Mouse (Mus musculus) right cerebral cortex, postnatal 14 days (tissue): ENCODE measurements at regions not wholly inside any gene's neighbourhood (a gene's known extent, or its start where the extent isn't known, plus 50 kb on each side); places are given as distances from the start of the nearest gene placed in this dataset.

Experiments
- DNase-seq: peaks from one replicate; pipeline ENCODE4 v3.0.0; 2022

- DNase-seq = no peak
Observed at GRCm38 (mm10) chr13:116795041-116795440, 230.3 kb downstream of the Parp8 start.

DNA sequence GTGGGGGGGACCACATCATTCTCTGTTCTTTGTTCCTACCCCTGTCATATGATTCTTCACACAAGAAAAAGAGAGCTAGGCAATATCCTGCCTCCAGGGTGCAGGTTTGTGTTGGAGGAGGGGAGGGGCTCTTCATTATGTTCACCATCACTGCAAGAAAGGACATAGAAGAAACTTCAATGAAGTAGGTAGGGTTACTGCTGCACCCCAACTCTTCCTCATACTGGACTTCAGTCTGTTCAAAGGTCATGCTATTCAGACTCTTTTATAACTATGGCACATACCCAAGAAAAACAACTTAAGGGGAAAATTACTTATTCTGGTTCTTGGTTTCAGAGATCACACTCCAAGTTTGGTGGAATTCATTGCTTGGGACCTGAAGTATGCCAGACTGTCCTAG is 243.7 kb downstream of the Parp8 start:
- DNase-seq = no peak

GRCm38 (mm10) chr13:116765491-116765890 is 259.8 kb downstream of the Parp8 start:
- no peak for DNase-seq

DNA sequence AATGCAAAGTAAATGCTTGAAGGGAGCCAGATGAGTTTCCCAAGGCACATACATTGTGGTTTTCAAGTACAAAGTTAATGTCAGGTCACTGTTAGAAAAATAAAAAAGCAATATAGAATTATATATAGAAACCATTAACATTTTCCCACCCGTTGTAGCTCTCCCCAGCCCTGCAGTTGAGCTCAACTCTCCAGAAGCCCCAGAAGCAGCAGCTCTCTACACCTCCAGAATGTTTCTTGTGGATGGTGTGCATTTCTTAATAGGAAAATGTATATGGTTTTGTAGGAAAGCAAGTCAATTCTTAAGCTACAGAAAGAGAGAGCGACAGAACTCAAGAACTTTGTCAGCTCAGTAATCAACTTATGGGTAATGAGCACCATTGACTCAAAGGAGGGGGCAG is 265.4 kb downstream of the Parp8 start:
- DNase-seq = no peak

DNA sequence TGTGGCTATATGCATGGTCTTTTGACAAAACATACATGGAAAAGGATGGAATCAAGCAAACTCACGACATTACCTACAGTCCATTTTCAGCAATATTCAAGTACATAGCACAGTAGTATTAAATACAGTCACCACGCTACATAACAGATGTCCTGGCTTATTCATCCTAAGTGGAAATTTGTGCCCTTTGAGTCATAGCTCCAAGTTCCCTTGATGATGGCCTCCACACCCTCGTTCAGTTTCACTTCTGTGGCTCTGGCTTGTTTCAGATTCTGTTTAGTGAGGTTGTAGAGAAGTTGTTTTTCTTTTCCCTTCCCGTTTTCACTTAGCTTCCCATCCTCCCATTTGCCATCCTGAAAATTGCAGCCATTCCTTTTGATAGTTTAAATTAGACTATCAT is 284.5 kb downstream of the Parp8 start:
- DNase-seq = no peak

DNA sequence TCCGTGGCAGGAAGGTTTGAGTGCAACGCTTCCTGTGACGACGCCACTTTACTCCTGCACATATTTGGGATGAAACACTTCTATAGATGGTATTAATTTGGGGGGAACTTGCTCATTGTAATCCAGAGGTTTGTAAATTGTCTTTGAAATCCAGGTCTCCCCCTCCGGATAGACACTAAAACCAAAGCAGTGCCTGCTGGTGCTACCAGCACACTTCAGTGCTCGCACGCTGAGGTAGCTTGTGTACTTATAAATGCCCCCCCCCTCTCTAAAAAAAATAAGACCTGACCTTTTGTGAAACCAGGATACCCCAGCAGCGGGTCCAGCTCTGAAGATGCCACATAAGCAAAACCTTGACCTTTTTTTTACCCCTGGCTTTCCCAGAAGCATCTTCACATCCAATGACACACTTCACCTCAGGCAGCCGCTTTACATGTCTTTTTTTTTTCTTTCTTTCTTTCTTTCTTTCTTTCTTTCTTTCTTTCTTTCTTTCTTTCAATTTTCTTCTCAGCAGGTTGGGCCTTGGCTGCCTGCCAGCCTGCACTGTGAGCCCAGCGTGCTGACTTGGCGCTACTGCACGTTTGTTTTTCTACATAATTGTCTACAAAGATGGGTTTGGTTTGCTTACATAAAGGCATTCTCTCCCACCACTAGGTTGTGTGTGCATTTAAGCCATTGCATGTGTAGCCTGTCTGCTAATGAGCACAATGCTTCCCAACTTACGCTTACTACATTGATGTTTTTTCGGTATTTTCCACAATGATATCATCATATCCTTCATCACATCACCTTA is 301.8 kb downstream of the Parp8 start:
- no peak for DNase-seq

DNA sequence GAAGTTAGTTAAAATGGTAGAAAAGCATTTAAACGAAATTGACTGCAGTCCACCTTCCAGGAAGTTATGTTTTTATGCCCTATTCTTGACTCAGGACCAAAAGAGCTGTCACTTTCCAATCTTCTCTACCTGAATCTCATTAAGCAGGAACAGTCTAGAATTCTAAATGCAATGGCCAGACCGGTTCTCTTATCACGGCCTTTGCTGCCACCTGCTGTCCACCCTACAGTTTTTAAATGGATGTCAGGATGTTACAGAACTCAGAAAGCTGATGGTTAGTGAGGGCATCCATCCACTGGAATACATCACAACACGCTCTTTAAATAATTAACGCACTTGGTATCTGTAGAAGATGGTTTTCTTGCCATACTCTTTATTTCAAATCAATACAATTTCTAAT is 310.5 kb downstream of the Parp8 start:
- peak; percentile 69 for DNase-seq

DNA sequence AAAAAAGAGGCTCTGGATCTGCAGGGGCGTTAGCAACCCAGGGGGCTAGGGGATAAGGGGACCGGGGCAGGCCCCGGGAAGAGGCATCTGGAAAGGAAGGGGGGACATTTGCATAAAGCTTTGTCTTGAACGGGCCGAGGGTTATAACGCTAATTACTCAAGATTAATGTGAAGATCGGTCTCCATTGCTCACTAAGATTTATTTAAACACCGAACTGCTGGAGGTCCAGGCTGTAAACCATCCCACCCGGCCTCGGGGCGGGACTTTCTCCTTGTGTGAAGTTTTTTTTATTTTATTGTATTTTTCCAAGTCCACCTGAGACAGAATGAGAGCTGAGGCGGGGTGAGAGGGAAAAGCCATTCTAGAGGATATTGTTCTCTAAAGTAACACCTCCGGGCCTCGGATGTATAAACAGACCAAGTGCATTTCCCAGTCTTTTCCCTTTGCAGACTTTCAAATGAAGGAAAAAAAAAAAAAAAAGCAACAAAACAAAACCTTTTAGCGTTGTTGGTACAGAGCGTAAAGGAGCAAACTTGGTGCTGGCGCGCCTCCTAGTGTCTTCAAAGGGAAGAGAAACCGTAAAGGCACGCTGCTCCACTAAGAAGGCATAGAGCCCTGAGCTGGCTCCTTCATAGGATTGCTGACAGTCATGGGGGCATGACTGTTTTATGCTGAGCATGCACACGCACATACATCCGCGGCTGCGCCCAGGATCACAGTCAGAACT is 313.3 kb downstream of the Parp8 start:
- DNase-seq = peak; percentile 82

GRCm38 (mm10) chr13:116711148-116711865 is 314.0 kb downstream of the Parp8 start:
- DNase-seq = no peak

DNA sequence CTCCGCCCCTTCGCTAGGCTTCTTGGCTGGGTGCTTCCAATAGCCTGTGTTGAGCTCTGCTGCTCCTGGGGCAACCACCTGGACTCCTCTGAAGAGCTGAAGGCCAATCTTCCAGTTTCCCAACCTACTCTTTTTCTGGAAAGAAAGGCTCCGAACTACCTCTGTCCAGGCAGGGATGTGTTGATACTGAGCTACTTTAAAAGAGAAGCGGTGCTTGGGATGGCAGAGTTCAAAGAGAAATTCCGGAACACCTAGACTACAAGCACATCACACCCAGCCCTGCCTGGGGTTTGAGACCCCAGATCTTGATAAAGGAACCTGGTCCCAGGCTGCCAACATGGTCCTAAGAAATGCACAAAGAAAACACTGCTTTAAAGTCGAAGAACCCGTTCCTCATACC is 315.7 kb downstream of the Parp8 start:
- DNase-seq = no peak

DNA sequence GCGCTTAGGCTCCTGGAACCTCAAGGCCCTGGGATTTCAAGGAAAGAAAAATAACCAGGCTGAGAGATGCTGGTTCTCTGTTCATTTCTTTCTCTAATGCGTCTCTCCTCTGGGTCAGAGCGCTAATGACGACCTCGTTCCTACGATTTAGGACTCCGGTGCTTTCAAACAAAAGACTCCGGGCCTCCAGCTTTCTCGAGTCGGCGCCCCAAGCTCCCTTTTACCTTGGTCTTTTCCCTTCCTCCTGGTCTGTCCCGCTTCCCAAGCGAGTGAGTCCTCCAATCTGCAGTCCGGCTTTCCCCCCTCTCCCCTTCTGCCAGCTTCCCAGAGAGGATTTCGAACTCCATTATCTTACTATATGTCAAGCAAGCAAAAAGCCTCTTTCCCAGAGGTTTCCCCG is 316.5 kb downstream of the Parp8 start:
- no peak for DNase-seq

DNA sequence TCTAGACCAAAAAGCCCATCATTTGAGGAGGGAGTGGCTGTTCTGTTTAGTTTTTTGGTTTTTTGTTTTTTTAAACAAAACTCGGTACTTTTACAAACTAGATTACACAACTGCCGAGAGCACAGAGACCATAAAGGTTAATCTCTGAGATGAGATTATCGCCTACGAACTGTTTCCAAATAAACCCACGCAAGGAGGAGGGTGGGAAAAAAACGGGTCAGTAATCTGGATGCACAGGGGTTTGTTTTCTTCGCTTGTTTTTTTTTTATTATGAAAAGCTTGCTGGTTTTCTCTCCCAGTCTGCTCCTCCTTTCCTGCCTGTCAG is 316.9 kb downstream of the Parp8 start:
- DNase-seq = no peak

- DNase-seq = no peak
Observed at GRCm38 (mm10) chr13:116707621-116708455, 317.5 kb downstream of the Parp8 start.

DNA sequence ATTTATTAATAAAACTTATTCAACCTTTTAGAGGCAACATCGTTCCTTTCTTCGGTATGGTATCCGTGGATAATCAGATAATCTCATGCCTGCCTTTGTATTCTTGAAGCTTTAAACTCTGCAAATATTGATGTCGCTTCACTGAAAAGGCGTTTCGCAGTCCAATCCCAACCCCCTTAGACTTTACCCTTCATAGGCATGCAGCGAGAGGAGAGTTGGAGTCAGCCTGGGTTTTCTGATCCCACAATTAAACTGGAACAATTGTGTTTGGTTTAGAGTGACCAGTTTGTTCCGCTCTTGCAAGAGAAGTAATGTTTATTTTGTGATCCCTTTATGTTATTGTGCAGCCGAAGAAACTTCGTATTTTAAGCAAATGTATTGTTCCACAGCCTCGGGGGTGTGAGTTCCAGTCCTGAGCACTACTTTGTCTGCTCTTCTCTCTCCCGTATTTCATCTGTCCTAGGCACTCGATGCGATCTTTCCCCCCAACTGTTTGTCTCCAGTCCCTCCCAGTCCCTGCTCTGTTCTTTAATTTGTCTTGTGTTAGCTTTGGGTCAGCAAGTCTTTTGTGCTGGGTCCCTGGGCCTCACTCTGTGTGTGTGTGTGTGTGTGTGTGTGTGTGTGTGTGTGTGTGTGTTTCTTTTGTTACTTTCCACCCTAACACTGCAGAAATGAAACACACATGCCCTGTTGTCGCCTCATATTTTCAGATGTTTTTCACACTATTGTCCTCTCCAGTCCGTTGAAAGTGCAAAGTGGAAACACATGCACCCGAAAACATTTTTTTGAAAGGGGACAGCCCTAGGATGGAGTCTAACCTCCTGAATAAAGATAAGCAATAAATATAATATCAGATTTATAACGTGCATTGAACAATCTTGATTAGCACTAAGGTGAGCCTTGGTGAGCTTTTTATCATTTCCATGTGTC is 318.7 kb downstream of the Parp8 start:
- DNase-seq = no peak

GRCm38 (mm10) chr13:116705611-116706386 is 319.5 kb downstream of the Parp8 start:
- DNase-seq = no peak

DNA sequence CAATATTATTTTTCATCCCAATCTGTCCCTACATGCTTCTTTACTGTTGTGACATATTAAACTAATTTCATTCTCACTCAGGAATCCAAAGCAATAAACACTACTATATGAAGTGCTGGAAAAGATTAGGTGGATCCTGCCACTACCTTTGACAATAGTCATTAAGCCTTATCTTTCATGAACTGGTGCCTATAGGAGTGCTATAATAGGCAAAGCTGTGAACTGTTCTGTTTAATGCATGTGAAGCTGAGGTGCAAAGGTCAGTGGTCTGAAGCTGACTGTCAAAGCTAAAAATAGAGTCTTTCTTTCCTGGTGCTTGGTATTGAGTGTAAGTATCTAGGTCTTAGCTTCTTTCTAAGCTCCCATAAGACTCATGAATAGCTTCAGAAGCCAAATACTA is 336.6 kb downstream of the Parp8 start:
- DNase-seq = no peak
